Mouse (Mus musculus): ENCODE measurements at regions not wholly inside any gene's neighbourhood (a gene's known extent, or its start where the extent isn't known, plus 50 kb on each side); places are given as distances from the start of the nearest gene placed in this dataset.
A peak's percentile ranks its signal among the peaks of the same experiment; 100 is the strongest.

- peak; percentile 71 for DNase-seq
These were observed 81.7 kb downstream of the Slc35b3 start for GRCm38 (mm10) chr13:38878718-38879669.

- DNase-seq: no peak
These were observed 84.8 kb downstream of the Slc35b3 start for GRCm38 (mm10) chr13:38875923-38876322.

GRCm38 (mm10) chr13:38864002-38864401 is 96.7 kb downstream of the Slc35b3 start:
- no peak for DNase-seq

- DNase-seq: no peak
These were observed 104.9 kb downstream of the Slc35b3 start for GRCm38 (mm10) chr13:38855742-38856141.

GRCm38 (mm10) chr13:38854986-38855385 is 105.7 kb downstream of the Slc35b3 start:
- DNase-seq: no peak

- DNase-seq: no peak
These were observed 107.8 kb downstream of the Slc35b3 start for GRCm38 (mm10) chr13:38852868-38853267.

- DNase-seq: no peak
These were observed 108.9 kb downstream of the Slc35b3 start for GRCm38 (mm10) chr13:38851820-38852219.

GRCm38 (mm10) chr13:38838231-38838630 is 122.4 kb downstream of the Slc35b3 start:
- no peak for DNase-seq

GRCm38 (mm10) chr13:38825649-38826048 is 135.0 kb downstream of the Slc35b3 start:
- DNase-seq: no peak

- no peak for DNase-seq
These were observed 141.1 kb downstream of the Slc35b3 start for GRCm38 (mm10) chr13:38819526-38819925.

GRCm38 (mm10) chr13:38818781-38819180 is 141.9 kb downstream of the Slc35b3 start:
- DNase-seq: no peak

- DNase-seq: no peak
These were observed 144.4 kb downstream of the Slc35b3 start for GRCm38 (mm10) chr13:38816296-38816695.

GRCm38 (mm10) chr13:38815002-38815707 is 145.5 kb downstream of the Slc35b3 start:
- no peak for DNase-seq

GRCm38 (mm10) chr13:38798514-38798913 is 139.7 kb upstream of the Eef1e1 start:
- no peak for DNase-seq

- DNase-seq: no peak
These were observed 134.6 kb upstream of the Eef1e1 start for GRCm38 (mm10) chr13:38793456-38793855.

GRCm38 (mm10) chr13:38780630-38781010 is 121.8 kb upstream of the Eef1e1 start:
- no peak for DNase-seq

GRCm38 (mm10) chr13:38779984-38780629 is 121.2 kb upstream of the Eef1e1 start:
- DNase-seq: no peak

- DNase-seq: no peak
These were observed 117.7 kb upstream of the Eef1e1 start for GRCm38 (mm10) chr13:38776546-38776945.

GRCm38 (mm10) chr13:38772996-38773395 is 114.1 kb upstream of the Eef1e1 start:
- no peak for DNase-seq

- peak; percentile 44 for DNase-seq
These were observed 107.3 kb upstream of the Eef1e1 start for GRCm38 (mm10) chr13:38766133-38766532.

- no peak for DNase-seq
These were observed 101.4 kb upstream of the Eef1e1 start for GRCm38 (mm10) chr13:38760261-38760660.

- DNase-seq: no peak
These were observed 97.9 kb upstream of the Eef1e1 start for GRCm38 (mm10) chr13:38756629-38757227.

Data from adrenal gland, postnatal 14 days (tissue).